Mouse (Mus musculus) erythroblast, embryonic 14.5 days (primary cell): ENCODE results near the gene Lrba.

Source experiments
- GATA1 ChIP-seq: IDR thresholded peaks from 2 replicates; pipeline ENCODE4 v1.6.1; 2012; ENCODE audit warnings: low read length, inconsistent platforms, mixed read lengths
- TAL1 ChIP-seq: IDR thresholded peaks from 3 replicates; pipeline ENCODE4 v1.6.1; 2012; ENCODE audit warnings: low read length, inconsistent platforms, mixed read lengths

DNA sequence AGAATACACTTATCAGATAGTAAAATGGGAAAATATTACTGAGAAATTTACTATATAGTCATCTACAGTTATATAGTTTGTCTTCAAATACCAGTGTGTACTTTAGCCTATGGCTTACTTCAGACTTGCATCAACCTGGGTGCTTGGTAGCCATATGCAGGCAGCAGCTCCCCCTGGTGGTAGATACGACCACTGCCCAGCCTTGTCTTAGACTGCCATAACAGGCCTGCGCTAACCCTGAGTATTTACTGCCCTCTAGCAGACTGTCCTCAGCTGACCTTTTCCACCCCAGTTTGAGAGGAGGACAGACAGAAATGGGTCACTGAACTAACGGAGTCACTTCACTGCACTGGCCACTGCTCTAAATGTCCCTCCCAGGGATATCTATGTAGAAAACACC is 588.2 kb downstream of the Lrba start:
- TF ChIP-seq TAL1 = no peak
- TF ChIP-seq GATA1 = no peak
